In genomic region chr9:112994774-112995173, GRCm38 (mm10) we compare ENCODE assay signal across 13 mouse cellular contexts.
"Had no signal": no experiment of that assay in that cellular context is flagged by ENCODE, and none has a peak within 500 bp of the region (broad histone marks: within the 10 kb centered on the region; RNA-seq: fewer than 3 reads in every experiment).

No protein-coding gene starts in this region.

- H3K36me3 ChIP-seq: intestine, embryonic 15.5 days; limb, embryonic 12.5 days; stomach, embryonic 15.5 days had no signal

- H3K4me1 ChIP-seq: intestine, embryonic 15.5 days; limb, embryonic 12.5 days; stomach, embryonic 15.5 days had no signal

- H3K4me3 ChIP-seq: intestine, embryonic 15.5 days; layer of hippocampus, adult 2 months; limb, embryonic 12.5 days; stomach, embryonic 15.5 days had no signal

- H3K9me3 ChIP-seq: intestine, embryonic 15.5 days; limb, embryonic 12.5 days; stomach, embryonic 15.5 days had no signal

- DNase-seq: kidney, adult 18-20 months; kidney, postnatal 10 days; kidney, postnatal 4 days; lung, postnatal 14 days; right cerebral cortex, postnatal 14 days; thymus, adult 2 months; thymus, postnatal 25 days had no signal

- ATAC-seq: intestine, embryonic 15.5 days; midbrain, embryonic 16.5 days had no signal

- H3K27ac ChIP-seq: hindbrain, embryonic 14.5 days; intestine, embryonic 15.5 days; layer of hippocampus, adult 2 months; limb, embryonic 12.5 days; stomach, embryonic 15.5 days had no signal

- H3K27me3 ChIP-seq: intestine, embryonic 15.5 days; limb, embryonic 12.5 days; stomach, embryonic 15.5 days had no signal

- H3K4me2 ChIP-seq: hindbrain, embryonic 14.5 days; intestine, embryonic 15.5 days; limb, embryonic 12.5 days; stomach, embryonic 15.5 days had no signal

- H3K9ac ChIP-seq: hindbrain, embryonic 14.5 days; intestine, embryonic 15.5 days; limb, embryonic 12.5 days; stomach, embryonic 15.5 days had no signal
